Mouse (Mus musculus) cerebellum, adult 2 months (tissue): ENCODE data around the gene Pgbd1.

Source experiments
- CTCF ChIP-seq: fragments of 200-500 bp; IDR thresholded peaks from 2 replicates; pipeline ENCODE4 v1.5.1; 2011; ENCODE audit warnings: low read depth, mild to moderate bottlenecking, control low read depth, low read length, moderate library complexity, borderline replicate concordance; ENCODE audit not compliant: insufficient read depth
- POLR2A ChIP-seq: fragments of 200-500 bp; IDR thresholded peaks from 2 replicates; pipeline ENCODE4 v1.6.1; 2011; ENCODE audit warnings: low read length, control low read depth, borderline replicate concordance; ENCODE audit not compliant: insufficient read depth

DNA sequence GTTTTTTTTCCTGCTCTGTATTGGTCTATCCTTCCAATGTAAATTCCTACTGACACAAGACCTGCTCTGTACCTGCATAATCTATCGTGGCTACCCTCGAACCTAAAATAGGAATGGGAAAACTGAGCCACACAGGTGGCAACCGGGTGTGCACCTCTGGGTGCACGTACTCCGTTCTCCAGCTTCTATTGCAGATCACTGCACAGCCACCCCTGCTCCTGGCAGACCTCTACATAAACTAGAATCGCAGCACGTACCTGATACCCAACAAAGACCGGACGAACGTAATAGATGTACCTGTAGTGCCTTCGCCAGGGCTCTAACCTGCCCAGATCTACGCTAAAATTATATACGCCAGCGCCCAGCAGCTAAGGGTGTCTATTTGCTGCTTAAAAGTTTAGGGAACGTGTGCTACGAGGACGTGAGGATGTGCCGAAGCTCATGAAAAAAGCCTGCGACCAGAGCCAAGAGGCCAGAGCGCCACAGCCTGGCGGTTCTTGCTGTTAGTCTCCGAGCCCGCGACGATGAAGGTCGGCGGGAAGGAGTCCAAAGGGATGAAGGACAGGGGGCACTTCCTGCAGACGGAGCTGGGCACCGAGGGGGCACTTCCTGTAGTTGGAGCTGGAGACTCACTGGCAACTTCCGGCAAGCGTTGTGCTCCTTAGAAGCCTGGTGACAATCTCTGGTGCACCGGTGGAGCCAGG is at the start of gene Pgbd1:
- TF ChIP-seq POLR2A (peak; percentile 59; the same call in 1 of the 2 replicates), CTCF (peak; percentile 41; the same call in 1 of the 2 replicates)
